Mouse (Mus musculus) liver, embryonic 16.5 days (tissue): ENCODE measurements at regions not wholly inside any gene's neighbourhood (a gene's known extent, or its start where the extent isn't known, plus 50 kb on each side); places are given as distances from the start of the nearest gene placed in this dataset.
A peak's percentile ranks its signal among the peaks of the same experiment; 100 is the strongest.

ENCODE experiments used
- ATAC-seq: fragments of 200-750 bp; cut with Nextera tagmentation; 2 replicates; pipeline ENCODE4 v1.8.0; 2017; ENCODE audit warnings: low read depth, mild to moderate bottlenecking, moderate number of reproducible peaks, moderate library complexity
- H3K27ac ChIP-seq: fragments of 300-500 bp; sonication (generic); 2 replicates; pipeline ENCODE4 v1.5.1; 2014; ENCODE audit warnings: mild to moderate bottlenecking, low read length
- H3K27me3 ChIP-seq: fragments of 300-500 bp; sonication (generic); 2 replicates; pipeline ENCODE4 v1.6.1; 2014; ENCODE audit warnings: low read depth, low read length, mixed read lengths; ENCODE audit not compliant: control insufficient read depth, insufficient read depth
- H3K36me3 ChIP-seq: fragments of 300-500 bp; sonication (generic); 2 replicates; pipeline ENCODE4 v1.6.1; 2014; ENCODE audit warnings: mild to moderate bottlenecking; ENCODE audit not compliant: control insufficient read depth, insufficient read depth
- H3K4me1 ChIP-seq: fragments of 300-500 bp; sonication (generic); 2 replicates; pipeline ENCODE4 v1.6.1; 2014; ENCODE audit warnings: low read depth, low read length, mixed read lengths; ENCODE audit not compliant: control insufficient read depth
- H3K4me2 ChIP-seq: fragments of 300-500 bp; sonication (generic); 2 replicates; pipeline ENCODE4 v1.6.1; 2014; ENCODE audit warnings: low read depth, low read length, mixed read lengths
- H3K4me3 ChIP-seq: fragments of 300-500 bp; sonication (generic); 2 replicates; pipeline ENCODE4 v1.5.1; 2014; ENCODE audit warnings: low read depth, mild to moderate bottlenecking, low read length
- H3K9ac ChIP-seq: fragments of 300-500 bp; sonication (generic); 2 replicates; pipeline ENCODE4 v1.6.1; 2014; ENCODE audit warnings: low read depth, low read length
- H3K9me3 ChIP-seq: fragments of 300-500 bp; sonication (generic); replicated peaks from 2 replicates; pipeline ENCODE4 v1.6.1; 2016; ENCODE audit warnings: low read length; ENCODE audit not compliant: control insufficient read depth
- WGBS: fragments of 180-500 bp; shearing (Covaris S2); extraction: QIAGEN DNeasy Blood & Tissue Kit; methylation state at CpG from one replicate; pipeline ENCODE4 v1.1.7; 2014; ENCODE audit not compliant: insufficient replicate concordance; 5-methylcytosine and 5-hydroxymethylcytosine counted together

- no peaks in the 10 kb centered on the region for H3K36me3 ChIP-seq
- WGBS, result 60% methylated on average over 5 of the region's 5 CpGs
- H3K4me1 ChIP-seq, result no peaks in the 10 kb centered on the region
- H3K27ac ChIP-seq, result no peak overlapping the region
- no peak overlapping the region for H3K4me3 ChIP-seq
- no peaks in the 10 kb centered on the region for H3K27me3 ChIP-seq
- ATAC-seq, result no peak
- no peaks in the 10 kb centered on the region for H3K9me3 ChIP-seq
- H3K4me2 ChIP-seq, result no peak overlapping the region
- no peak overlapping the region for H3K9ac ChIP-seq
Observed at GRCm38 (mm10) chr11:110828584-110828983, 139.2 kb upstream of the Kcnj16 start.

GRCm38 (mm10) chr11:110836688-110837087, 131.1 kb upstream of the Kcnj16 start:
- ATAC-seq, result no peak
- 31% methylated on average over 4 of the region's 4 CpGs for WGBS
- no peaks in the 10 kb centered on the region for H3K9me3 ChIP-seq
- H3K4me2 ChIP-seq, result no peak overlapping the region
- no peaks in the 10 kb centered on the region for H3K27me3 ChIP-seq
- H3K9ac ChIP-seq, result no peak overlapping the region
- no peak overlapping the region for H3K27ac ChIP-seq
- no peaks in the 10 kb centered on the region for H3K36me3 ChIP-seq
- H3K4me1 ChIP-seq, result no peaks in the 10 kb centered on the region
- no peak overlapping the region for H3K4me3 ChIP-seq

DNA sequence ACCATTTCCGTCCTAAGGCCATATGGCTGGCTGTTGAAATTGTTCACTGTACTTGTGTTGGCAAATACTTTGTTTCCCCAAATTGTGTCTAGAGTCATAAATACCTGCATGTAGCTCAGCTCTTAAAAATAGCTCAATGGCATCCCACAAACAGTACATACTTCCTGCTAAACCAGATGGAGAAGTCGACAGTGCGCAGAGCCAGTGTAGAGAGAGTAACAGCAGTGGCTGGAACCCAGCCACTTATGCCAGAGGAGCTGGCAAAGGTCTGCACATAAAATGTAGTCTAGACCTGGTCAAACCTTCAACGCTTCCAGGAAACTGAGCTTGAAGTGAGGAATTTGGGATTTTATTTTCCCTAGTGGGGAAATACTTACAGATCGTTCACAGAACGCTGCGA, 128.5 kb upstream of the Kcnj16 start:
- Histone ChIP-seq H3K4me3 (no peak overlapping the region), H3K27me3 (no peaks in the 10 kb centered on the region), H3K36me3 (no peaks in the 10 kb centered on the region), H3K27ac (no peak overlapping the region), H3K9me3 (no peaks in the 10 kb centered on the region), H3K9ac (no peak overlapping the region), H3K4me1 (no peaks in the 10 kb centered on the region), H3K4me2 (no peak overlapping the region)
- no peak for ATAC-seq
- WGBS, result 71% methylated on average over 7 of the region's 7 CpGs

GRCm38 (mm10) chr11:110868319-110868718, 99.5 kb upstream of the Kcnj16 start:
- Histone ChIP-seq H3K27ac (no peak overlapping the region), H3K36me3 (no peaks in the 10 kb centered on the region), H3K27me3 (no peaks in the 10 kb centered on the region), H3K4me1 (no peaks in the 10 kb centered on the region), H3K9me3 (no peaks in the 10 kb centered on the region), H3K4me3 (no peak overlapping the region), H3K4me2 (no peak overlapping the region), H3K9ac (no peak overlapping the region)
- 50% methylated on average over 3 of the region's 3 CpGs for WGBS
- ATAC-seq, result no peak

GRCm38 (mm10) chr11:110870133-110870532, 97.7 kb upstream of the Kcnj16 start:
- H3K9ac ChIP-seq, result no peak overlapping the region
- H3K27me3 ChIP-seq, result no peaks in the 10 kb centered on the region
- no peaks in the 10 kb centered on the region for H3K4me1 ChIP-seq
- no peak overlapping the region for H3K4me2 ChIP-seq
- H3K4me3 ChIP-seq, result no peak overlapping the region
- 66% methylated on average over 2 of the region's 2 CpGs for WGBS
- H3K27ac ChIP-seq, result no peak overlapping the region
- no peaks in the 10 kb centered on the region for H3K9me3 ChIP-seq
- no peaks in the 10 kb centered on the region for H3K36me3 ChIP-seq
- no peak for ATAC-seq

- Histone ChIP-seq H3K36me3 (no peaks in the 10 kb centered on the region), H3K9me3 (no peaks in the 10 kb centered on the region), H3K27ac (no peak overlapping the region), H3K4me1 (no peaks in the 10 kb centered on the region), H3K9ac (no peak overlapping the region), H3K4me2 (no peak overlapping the region), H3K27me3 (no peaks in the 10 kb centered on the region), H3K4me3 (no peak overlapping the region)
- 45% methylated on average over 7 of the region's 7 CpGs for WGBS
- ATAC-seq, result peak; percentile 35; the same call in 1 of the 2 replicates
Observed at GRCm38 (mm10) chr11:110874626-110875025, 93.2 kb upstream of the Kcnj16 start.

DNA sequence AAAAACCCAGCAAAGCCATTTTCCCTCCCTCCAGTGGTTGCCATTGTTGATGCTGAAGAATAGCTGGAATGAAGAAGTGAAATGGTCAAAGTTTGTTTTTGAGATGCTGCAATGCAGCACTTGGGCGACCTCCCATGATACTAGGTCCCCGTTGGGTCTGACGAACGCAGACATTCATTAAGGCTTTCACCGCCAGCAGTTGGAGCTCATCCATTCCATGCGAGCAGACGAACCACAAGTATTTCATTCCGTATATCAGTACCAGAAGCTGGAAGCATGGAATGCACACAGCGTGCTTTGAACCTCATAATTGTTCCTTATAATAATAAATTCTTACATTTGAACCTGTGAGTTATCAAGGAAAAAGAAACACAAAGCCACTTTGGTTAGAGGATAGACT, 86.9 kb upstream of the Kcnj16 start:
- H3K4me1 ChIP-seq, result no peaks in the 10 kb centered on the region
- WGBS, result 70% methylated on average over 9 of the region's 9 CpGs
- no peaks in the 10 kb centered on the region for H3K36me3 ChIP-seq
- H3K27ac ChIP-seq, result no peak overlapping the region
- H3K9me3 ChIP-seq, result no peaks in the 10 kb centered on the region
- no peak overlapping the region for H3K4me2 ChIP-seq
- H3K27me3 ChIP-seq, result no peaks in the 10 kb centered on the region
- no peak overlapping the region for H3K4me3 ChIP-seq
- H3K9ac ChIP-seq, result no peak overlapping the region
- no peak for ATAC-seq

DNA sequence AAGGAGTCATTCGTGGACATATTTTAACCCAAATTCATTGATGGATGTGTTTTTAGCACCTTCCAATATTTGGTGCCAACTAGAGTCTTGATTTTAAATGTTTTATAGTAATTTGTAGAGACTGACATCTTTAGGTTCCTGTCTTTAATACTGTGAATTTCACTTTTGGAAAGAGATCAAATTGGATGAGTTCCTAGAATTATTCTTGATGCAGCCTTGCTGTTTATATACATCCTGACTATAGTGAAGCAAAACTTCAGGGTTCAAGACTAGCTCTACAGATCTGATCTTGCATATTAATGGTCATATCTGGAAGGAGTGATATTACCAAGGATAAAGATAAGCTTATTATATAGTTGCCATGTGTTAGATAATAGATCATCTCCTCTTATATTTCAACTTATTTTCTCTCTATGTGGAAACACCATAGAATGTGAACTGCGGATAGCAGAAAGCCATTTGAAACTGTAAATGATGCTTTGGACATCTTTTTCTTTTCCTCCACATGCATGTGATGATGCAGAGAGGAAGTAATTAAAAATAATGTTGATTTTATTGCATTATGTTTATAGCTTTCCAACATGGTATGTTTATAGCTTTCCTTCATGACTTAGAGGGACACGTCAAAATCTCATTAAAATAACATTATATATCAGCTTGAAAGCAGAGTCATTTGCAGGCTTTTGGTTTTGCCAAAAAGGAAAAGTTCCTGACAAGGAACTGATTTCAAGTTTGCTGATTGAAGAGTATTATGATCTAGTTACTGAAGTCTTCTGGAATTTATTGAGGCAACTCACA, 78.3 kb upstream of the Kcnj16 start:
- Histone ChIP-seq H3K27me3 (no peaks in the 10 kb centered on the region), H3K9me3 (no peaks in the 10 kb centered on the region), H3K4me1 (no peaks in the 10 kb centered on the region), H3K9ac (no peak overlapping the region), H3K27ac (no peak overlapping the region), H3K36me3 (no peaks in the 10 kb centered on the region), H3K4me3 (no peak overlapping the region), H3K4me2 (no peak overlapping the region)
- ATAC-seq, result no peak
- WGBS, result 61% methylated on average over 3 of the region's 3 CpGs

GRCm38 (mm10) chr11:110890411-110890810, 77.4 kb upstream of the Kcnj16 start:
- no peaks in the 10 kb centered on the region for H3K9me3 ChIP-seq
- 50% methylated on average over 3 of the region's 3 CpGs for WGBS
- H3K27ac ChIP-seq, result no peak overlapping the region
- H3K27me3 ChIP-seq, result no peaks in the 10 kb centered on the region
- H3K9ac ChIP-seq, result no peak overlapping the region
- H3K4me3 ChIP-seq, result no peak overlapping the region
- H3K4me2 ChIP-seq, result no peak overlapping the region
- H3K4me1 ChIP-seq, result no peaks in the 10 kb centered on the region
- ATAC-seq, result no peak
- no peaks in the 10 kb centered on the region for H3K36me3 ChIP-seq
